Mouse (Mus musculus) cortical plate, adult 2 months (tissue): ENCODE measurements at regions not wholly inside any gene's neighbourhood (a gene's known extent, or its start where the extent isn't known, plus 50 kb on each side); places are given as distances from the start of the nearest gene placed in this dataset.

Source experiments
- H3K27ac ChIP-seq: fragments of 200-500 bp; 2 replicates; pipeline ENCODE4 v1.5.1; 2012; ENCODE audit warnings: low read length, control low read depth, inconsistent platforms; ENCODE audit not compliant: insufficient read depth
- H3K4me1 ChIP-seq: fragments of 200-500 bp; 2 replicates; pipeline ENCODE4 v1.6.1; 2011; ENCODE audit warnings: low read length; ENCODE audit not compliant: control insufficient read depth, insufficient read depth
- H3K4me3 ChIP-seq: fragments of 200-500 bp; 2 replicates; pipeline ENCODE4 v1.5.1; 2011; ENCODE audit warnings: mild to moderate bottlenecking, low read length, control low read depth; ENCODE audit not compliant: insufficient read depth
- CTCF ChIP-seq: fragments of 200-500 bp; IDR thresholded peaks from 2 replicates; pipeline ENCODE4 v1.5.1; 2011; ENCODE audit warnings: mild to moderate bottlenecking, control low read depth, low read length; ENCODE audit not compliant: insufficient read depth; ENCODE audit errors: extremely low read depth
- POLR2A ChIP-seq: fragments of 200-500 bp; IDR thresholded peaks from 2 replicates; pipeline ENCODE4 v1.6.1; 2011; ENCODE audit warnings: mild to moderate bottlenecking, low read length, control low read depth; ENCODE audit not compliant: insufficient read depth; ENCODE audit errors: extremely low read depth

- Histone ChIP-seq H3K4me1 (no peaks in the 10 kb centered on the region; the same call in 1 of the 2 replicates), H3K4me3 (no peak overlapping the region), H3K27ac (no peak overlapping the region)
- no peak for TF ChIP-seq POLR2A
- no peak for TF ChIP-seq CTCF
These were observed 151.9 kb upstream of the Gm5148 start for GRCm38 (mm10) chr3:37876016-37876765.

GRCm38 (mm10) chr3:37875331-37876015 lies 151.2 kb upstream of the Gm5148 start:
- TF ChIP-seq POLR2A (no peak), CTCF (no peak)
- no peaks in the 10 kb centered on the region; the same call in 1 of the 2 replicates for H3K4me1 ChIP-seq
- no peak overlapping the region for H3K4me3 ChIP-seq
- H3K27ac ChIP-seq = no peak overlapping the region

- Histone ChIP-seq H3K4me3 (no peak overlapping the region), H3K27ac (no peak overlapping the region), H3K4me1 (no peaks in the 10 kb centered on the region; the same call in 1 of the 2 replicates)
- TF ChIP-seq CTCF = no peak
- TF ChIP-seq POLR2A = no peak
These were observed 150.6 kb upstream of the Gm5148 start for GRCm38 (mm10) chr3:37874864-37875263.

GRCm38 (mm10) chr3:37874346-37874745 lies 150.1 kb upstream of the Gm5148 start:
- no peak overlapping the region for H3K27ac ChIP-seq
- H3K4me1 ChIP-seq = no peaks in the 10 kb centered on the region; the same call in 1 of the 2 replicates
- no peak overlapping the region for H3K4me3 ChIP-seq
- TF ChIP-seq POLR2A (no peak), CTCF (no peak)

GRCm38 (mm10) chr3:37872329-37872728 lies 148.0 kb upstream of the Gm5148 start:
- no peak for TF ChIP-seq POLR2A
- TF ChIP-seq CTCF = no peak

GRCm38 (mm10) chr3:37871076-37871475 lies 146.8 kb upstream of the Gm5148 start:
- TF ChIP-seq CTCF (no peak), POLR2A (no peak)
- no peaks in the 10 kb centered on the region; the same call in 1 of the 2 replicates for H3K4me1 ChIP-seq
- no peak overlapping the region for H3K27ac ChIP-seq
- no peak overlapping the region for H3K4me3 ChIP-seq

More at GRCm38 (mm10) chr3:37872329-37872728, 148.0 kb upstream of the Gm5148 start:
- no peaks in the 10 kb centered on the region; the same call in 1 of the 2 replicates for H3K4me1 ChIP-seq
- H3K4me3 ChIP-seq = no peak overlapping the region
- H3K27ac ChIP-seq = no peak overlapping the region

GRCm38 (mm10) chr3:37868454-37868853 lies 144.2 kb upstream of the Gm5148 start:
- H3K4me3 ChIP-seq = no peak overlapping the region
- no peaks in the 10 kb centered on the region for H3K4me1 ChIP-seq
- H3K27ac ChIP-seq = no peak overlapping the region
- TF ChIP-seq POLR2A (no peak), CTCF (no peak)

- TF ChIP-seq CTCF = no peak
- TF ChIP-seq POLR2A = no peak
- Histone ChIP-seq H3K27ac (no peak overlapping the region), H3K4me1 (0 out of 2 replicates have a peak, but pooled peaks cover 1% of the 10 kb centered on the region)
These were observed 138.5 kb upstream of the Gm5148 start for GRCm38 (mm10) chr3:37862756-37863155.

GRCm38 (mm10) chr3:37860715-37861461 lies 136.6 kb upstream of the Gm5148 start:
- TF ChIP-seq CTCF = no peak
- TF ChIP-seq POLR2A = no peak
- Histone ChIP-seq H3K27ac (no peak overlapping the region), H3K4me1 (0 out of 2 replicates have a peak, but pooled peaks cover 1% of the 10 kb centered on the region), H3K4me3 (no peak overlapping the region)

More at GRCm38 (mm10) chr3:37862756-37863155, 138.5 kb upstream of the Gm5148 start:
- no peak overlapping the region for H3K4me3 ChIP-seq
